Mouse (Mus musculus): Measurements from ENCODE around the gene Wdr4. TPM values are rescaled to one million over a fixed set of nuclear protein-coding genes. Genes with fewer than 3 reads are reported as not detected.

The Wdr4 gene
- 20.1 and 20.6 TPM in 2 replicates for polyA plus RNA-seq (2012; rRNA removed)

- TF ChIP-seq CTCF (IDR thresholded peaks at IDR 0.05; ENCODE audit: insufficient read depth, low read length), result no peak
- peak; percentile 97; the same call in 1 of the 2 replicates for TF ChIP-seq POLR2A (IDR thresholded peaks at IDR 0.05; ENCODE audit: borderline replicate concordance, extremely low read depth, low read depth, low read length)
- Histone ChIP-seq H3K4me1 (ENCODE audit: control insufficient read depth, insufficient read depth, low read length) (no peaks in the 10 kb centered on the region; the same call in 1 of the 2 replicates), H3K4me3 (replicated peaks; ENCODE audit: extremely low read depth, low read depth, low read length) (peak within 1 kb of the TSS; percentile 83)
- under 1% methylated on average over 45 of the region's 45 CpGs for WGBS
- DNase-seq, result peak; percentile 98
These were observed at the start of gene Wdr4, which contains the start of gene Ndufv3 for GRCm38 (mm10) chr17:31519946-31520838. Gene Wdr4, minus strand, starts transcription at chr17:31519980. Gene Ndufv3, plus strand, starts transcription at chr17:31520115.

GRCm38 (mm10) chr17:31566276-31566675 is 46.5 kb upstream of the Wdr4 start:
- TF ChIP-seq CTCF (IDR thresholded peaks at IDR 0.05; ENCODE audit: insufficient read depth, low read length) (no peak), POLR2A (IDR thresholded peaks at IDR 0.05; ENCODE audit: borderline replicate concordance, extremely low read depth, low read depth, low read length) (no peak)
- no peak for DNase-seq
- H3K4me1 ChIP-seq (ENCODE audit: control insufficient read depth, insufficient read depth, low read length), result peaks cover 21% of the 10 kb centered on the region
- no peak overlapping the region for H3K4me3 ChIP-seq (replicated peaks; ENCODE audit: extremely low read depth, low read depth, low read length)
- 56% methylated on average over 6 of the region's 6 CpGs for WGBS

GRCm38 (mm10) chr17:31565141-31566056 is 45.6 kb upstream of the Wdr4 start:
- WGBS, result under 1% methylated on average over 88 of the region's 88 CpGs
- peak overlapping the region; percentile 88 for H3K4me3 ChIP-seq (replicated peaks; ENCODE audit: extremely low read depth, low read depth, low read length)
- no peak for TF ChIP-seq CTCF (IDR thresholded peaks at IDR 0.05; ENCODE audit: insufficient read depth, low read length)
- TF ChIP-seq POLR2A (IDR thresholded peaks at IDR 0.05; ENCODE audit: borderline replicate concordance, extremely low read depth, low read depth, low read length), result peak; percentile 19; the same call in 1 of the 2 replicates
- peak; percentile 66 for DNase-seq
- H3K4me1 ChIP-seq (ENCODE audit: control insufficient read depth, insufficient read depth, low read length), result peaks cover 21% of the 10 kb centered on the region

- H3K4me1 ChIP-seq (ENCODE audit: control insufficient read depth, insufficient read depth, low read length), result peaks cover 21% of the 10 kb centered on the region
- H3K4me3 ChIP-seq (replicated peaks; ENCODE audit: extremely low read depth, low read depth, low read length), result peak overlapping the region; percentile 88
- no peak for DNase-seq
- no peak for TF ChIP-seq POLR2A (IDR thresholded peaks at IDR 0.05; ENCODE audit: borderline replicate concordance, extremely low read depth, low read depth, low read length)
- TF ChIP-seq CTCF (IDR thresholded peaks at IDR 0.05; ENCODE audit: insufficient read depth, low read length), result no peak
- 3% methylated on average over 26 of the region's 44 CpGs for WGBS
These were observed 45.0 kb upstream of the Wdr4 start for GRCm38 (mm10) chr17:31564858-31565140.

- Histone ChIP-seq H3K4me1 (ENCODE audit: control insufficient read depth, insufficient read depth, low read length) (peaks cover 21% of the 10 kb centered on the region), H3K4me3 (replicated peaks; ENCODE audit: extremely low read depth, low read depth, low read length) (peak within 1 kb of the TSS; percentile 88)
- DNase-seq, result peak; percentile 95
- under 1% methylated on average over 50 of the region's 72 CpGs for WGBS
- TF ChIP-seq POLR2A (IDR thresholded peaks at IDR 0.05; ENCODE audit: borderline replicate concordance, extremely low read depth, low read depth, low read length), result peak; percentile 89; the same call in 1 of the 2 replicates
- TF ChIP-seq CTCF (IDR thresholded peaks at IDR 0.05; ENCODE audit: insufficient read depth, low read length), result no peak
These were observed 44.5 kb upstream of the Wdr4 start, which contains the start of gene Pknox1 for GRCm38 (mm10) chr17:31564015-31564857. Gene Pknox1, plus strand, starts transcription at chr17:31564734.

GRCm38 (mm10) chr17:31563632-31564014 is 43.8 kb upstream of the Wdr4 start:
- peak overlapping the region; percentile 78 for H3K4me3 ChIP-seq (replicated peaks; ENCODE audit: extremely low read depth, low read depth, low read length)
- DNase-seq, result peak; percentile 59
- TF ChIP-seq POLR2A (IDR thresholded peaks at IDR 0.05; ENCODE audit: borderline replicate concordance, extremely low read depth, low read depth, low read length), result no peak
- peaks cover 19% of the 10 kb centered on the region for H3K4me1 ChIP-seq (ENCODE audit: control insufficient read depth, insufficient read depth, low read length)
- 8% methylated on average over 12 of the region's 12 CpGs for WGBS

GRCm38 (mm10) chr17:31559021-31559789 is 39.4 kb upstream of the Wdr4 start:
- no peak for DNase-seq
- H3K4me1 ChIP-seq (ENCODE audit: control insufficient read depth, insufficient read depth, low read length), result peaks cover 4% of the 10 kb centered on the region; the same call in 1 of the 2 replicates
- no peak overlapping the region for H3K4me3 ChIP-seq (replicated peaks; ENCODE audit: extremely low read depth, low read depth, low read length)
- TF ChIP-seq CTCF (IDR thresholded peaks at IDR 0.05; ENCODE audit: insufficient read depth, low read length), result no peak
- TF ChIP-seq POLR2A (IDR thresholded peaks at IDR 0.05; ENCODE audit: borderline replicate concordance, extremely low read depth, low read depth, low read length), result no peak
- WGBS, result 83% methylated on average over 11 of the region's 11 CpGs

- no peak for DNase-seq
- Histone ChIP-seq H3K4me3 (replicated peaks; ENCODE audit: extremely low read depth, low read depth, low read length) (no peak overlapping the region), H3K4me1 (ENCODE audit: control insufficient read depth, insufficient read depth, low read length) (no peaks in the 10 kb centered on the region)
- whole genome bisulfite sequencing, result 77% methylated on average over 10 of the region's 10 CpGs
- TF ChIP-seq POLR2A (IDR thresholded peaks at IDR 0.05; ENCODE audit: borderline replicate concordance, extremely low read depth, low read depth, low read length), result no peak
- TF ChIP-seq CTCF (IDR thresholded peaks at IDR 0.05; ENCODE audit: insufficient read depth, low read length), result no peak
These were observed 38.3 kb upstream of the Wdr4 start for GRCm38 (mm10) chr17:31557947-31558542.

Measured in lung, adult 2 months (tissue).